Mouse (Mus musculus) heart, embryonic 15.5 days (tissue): Measurements from ENCODE around the gene Arid5b. TPM values are rescaled to one million over a fixed set of nuclear protein-coding genes. Genes with fewer than 3 reads are reported as not detected.

Experiments
- ATAC-seq: fragments of 200-750 bp; cut with Nextera tagmentation; replicated peaks from 2 replicates; pipeline ENCODE4 v1.8.0; 2017; ENCODE audit warnings: low read depth, moderate TSS enrichment; ENCODE audit not compliant: insufficient number of reproducible peaks, insufficient read depth, low FRiP score
- H3K27ac ChIP-seq: fragments of 300-500 bp; sonication (generic); 2 replicates; pipeline ENCODE4 v1.5.1; 2015; ENCODE audit warnings: mild to moderate bottlenecking, inconsistent platforms
- H3K27me3 ChIP-seq: fragments of 300-500 bp; sonication (generic); 2 replicates; pipeline ENCODE4 v1.6.1; 2015; ENCODE audit warnings: inconsistent platforms
- H3K36me3 ChIP-seq: fragments of 300-500 bp; sonication (generic); 2 replicates; pipeline ENCODE4 v1.6.1; 2015; ENCODE audit warnings: mild to moderate bottlenecking, inconsistent platforms
- H3K4me1 ChIP-seq: fragments of 300-500 bp; sonication (generic); replicated peaks from 2 replicates; pipeline ENCODE4 v1.6.1; 2015; ENCODE audit warnings: inconsistent platforms
- H3K4me2 ChIP-seq: fragments of 300-500 bp; sonication (generic); 2 replicates; pipeline ENCODE4 v1.6.1; 2015; ENCODE audit warnings: inconsistent platforms, mild to moderate bottlenecking, moderate library complexity
- H3K4me3 ChIP-seq: fragments of 300-500 bp; sonication (generic); 2 replicates; pipeline ENCODE4 v1.5.1; 2015; ENCODE audit warnings: mild to moderate bottlenecking, inconsistent platforms
- H3K9ac ChIP-seq: fragments of 300-500 bp; sonication (generic); 2 replicates; pipeline ENCODE4 v1.6.1; 2015; ENCODE audit warnings: mild to moderate bottlenecking, inconsistent platforms
- H3K9me3 ChIP-seq: fragments of 300-500 bp; sonication (generic); replicated peaks from 2 replicates; pipeline ENCODE4 v1.6.1; 2016; ENCODE audit warnings: inconsistent platforms
- WGBS: fragments of 180-500 bp; shearing (Covaris S2); methylation state at CpG from one replicate; pipeline ENCODE4 v1.1.7; 2015; ENCODE audit warnings: mixed read lengths; 5-methylcytosine and 5-hydroxymethylcytosine counted together
- polyA plus RNA-seq: library from polyadenylated mRNA; unstranded; fragments of >200 nt; fragmentation: Nextera tagmentation; extraction: Ambion mirVana; gene quantifications from 2 replicates; pipeline ENCODE4 v1.2.1, GENCODE M21; 2015

Arid5b gene
- polyA plus RNA-seq, 1 experiment from 2014 or later, result 21.5 TPM

DNA sequence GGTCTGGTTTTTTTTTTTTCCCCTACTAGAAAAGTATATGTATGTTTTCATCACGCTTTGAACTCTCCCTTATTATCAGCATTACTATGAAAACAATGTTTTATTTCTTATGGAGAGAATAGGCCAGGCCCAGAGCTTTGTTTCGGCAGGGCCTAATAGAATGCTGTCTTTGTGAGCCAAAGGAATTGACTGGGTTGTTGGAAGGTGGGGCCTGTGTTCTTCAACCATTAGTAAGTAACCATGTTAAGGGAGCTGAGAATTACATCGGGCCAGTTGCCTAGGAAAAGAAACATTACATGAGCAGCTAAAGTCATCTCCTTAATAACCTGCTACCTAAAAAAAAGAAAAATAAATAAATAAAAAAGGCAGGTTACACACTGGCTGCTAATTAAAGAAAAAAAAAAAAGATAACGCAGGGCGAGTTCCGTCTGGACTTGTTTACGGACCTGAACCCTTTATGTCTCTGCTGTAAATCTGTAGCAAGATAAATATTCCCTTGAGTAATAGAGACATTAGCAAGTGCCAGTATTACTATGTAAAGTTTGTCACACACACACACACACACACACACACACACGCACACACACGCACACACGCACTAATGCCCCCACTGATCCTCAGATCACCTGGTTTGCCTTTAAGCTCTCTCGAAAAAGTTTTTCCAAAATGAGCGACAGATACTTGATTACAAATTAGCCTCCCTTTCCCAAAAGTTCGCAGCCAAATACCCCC lies 47.7 kb downstream of the Arid5b start:
- H3K9ac ChIP-seq, result no peak overlapping the region
- H3K4me1 ChIP-seq, result peaks cover 22% of the 10 kb centered on the region
- ATAC-seq, result no peak
- no peaks in the 10 kb centered on the region for H3K9me3 ChIP-seq
- H3K27ac ChIP-seq, result no peak overlapping the region
- H3K27me3 ChIP-seq, result no peaks in the 10 kb centered on the region
- peak overlapping the region; percentile 24; the same call in 1 of the 2 replicates for H3K4me2 ChIP-seq
- H3K4me3 ChIP-seq, result no peak overlapping the region
- 68% methylated on average over 13 of the region's 13 CpGs for WGBS
- H3K36me3 ChIP-seq, result peaks cover 9% of the 10 kb centered on the region; the same call in 1 of the 2 replicates

DNA sequence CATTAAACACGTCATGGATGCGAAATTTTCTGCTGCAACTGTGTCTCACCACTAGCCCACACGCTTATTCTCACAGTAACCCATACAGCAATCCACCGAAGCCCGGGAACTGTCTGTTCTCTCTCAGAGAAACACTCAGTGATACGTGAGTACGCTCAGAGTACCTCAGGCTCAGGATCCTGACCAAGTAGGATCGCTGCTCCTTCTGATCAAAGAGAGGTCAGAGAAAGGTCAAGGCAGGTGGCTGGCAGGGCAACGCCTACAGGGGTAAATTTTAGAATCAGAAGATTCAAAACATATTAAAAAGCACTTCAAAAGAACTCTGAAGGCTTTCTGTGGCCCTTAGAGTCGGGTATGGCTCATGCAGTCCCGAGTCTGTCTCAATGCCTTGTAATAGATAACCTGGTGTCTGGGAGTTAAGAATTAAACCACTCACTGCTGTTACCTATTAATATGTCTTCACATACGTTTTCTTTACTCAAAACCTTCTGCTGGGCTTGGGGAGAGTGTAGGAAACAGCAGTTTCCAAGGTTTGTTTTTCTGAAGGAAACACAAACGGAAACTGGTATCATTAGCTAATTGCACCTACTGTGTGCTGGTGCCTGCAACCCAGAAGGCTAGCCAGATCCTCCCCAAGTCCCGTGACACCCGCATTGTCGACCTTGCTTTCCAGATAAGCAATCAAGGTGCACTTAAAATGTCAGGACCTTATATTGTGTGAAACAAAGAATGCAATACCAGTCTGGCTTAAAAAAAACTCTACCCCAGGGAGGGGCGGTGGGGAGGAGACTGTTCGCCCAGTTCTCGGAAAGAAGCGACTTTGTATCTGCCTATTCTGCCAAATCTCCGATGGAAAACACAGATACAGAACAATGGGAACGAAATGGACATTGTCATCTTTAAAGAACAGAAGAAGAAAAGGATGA lies 48.6 kb downstream of the Arid5b start:
- Histone ChIP-seq H3K4me3 (no peak overlapping the region), H3K4me1 (peaks cover 22% of the 10 kb centered on the region), H3K27me3 (no peaks in the 10 kb centered on the region), H3K36me3 (peaks cover 8% of the 10 kb centered on the region; the same call in 1 of the 2 replicates), H3K4me2 (no peak overlapping the region), H3K9me3 (no peaks in the 10 kb centered on the region), H3K9ac (no peak overlapping the region), H3K27ac (no peak overlapping the region)
- no peak for ATAC-seq
- WGBS, result 54% methylated on average over 22 of the region's 22 CpGs

DNA sequence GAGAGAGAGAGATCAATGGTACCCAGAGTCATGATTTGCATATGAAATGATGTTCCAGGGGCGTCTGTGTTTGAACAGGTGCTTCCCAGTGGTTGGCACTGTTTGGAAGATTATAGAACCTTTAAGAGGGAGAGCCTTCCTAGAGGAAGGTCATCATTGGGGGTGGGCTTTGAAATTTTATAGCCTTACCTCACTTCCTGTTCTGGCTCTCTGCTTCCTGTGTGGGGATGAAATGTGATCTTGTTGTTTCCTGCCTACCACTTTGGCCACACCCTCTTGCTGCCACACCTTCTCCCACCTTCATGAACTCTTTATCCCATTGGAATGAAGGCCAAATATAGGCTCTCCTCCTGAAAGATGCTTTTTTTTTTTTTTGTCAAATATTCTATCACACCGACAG lies 55.9 kb downstream of the Arid5b start:
- WGBS, result 84% methylated on average over 2 of the region's 2 CpGs
- Histone ChIP-seq H3K27ac (no peak overlapping the region), H3K4me1 (peaks cover 9% of the 10 kb centered on the region), H3K4me2 (no peak overlapping the region), H3K9ac (no peak overlapping the region), H3K27me3 (no peaks in the 10 kb centered on the region), H3K36me3 (peaks cover 3% of the 10 kb centered on the region; the same call in 1 of the 2 replicates), H3K4me3 (no peak overlapping the region), H3K9me3 (no peaks in the 10 kb centered on the region)
- no peak for ATAC-seq

DNA sequence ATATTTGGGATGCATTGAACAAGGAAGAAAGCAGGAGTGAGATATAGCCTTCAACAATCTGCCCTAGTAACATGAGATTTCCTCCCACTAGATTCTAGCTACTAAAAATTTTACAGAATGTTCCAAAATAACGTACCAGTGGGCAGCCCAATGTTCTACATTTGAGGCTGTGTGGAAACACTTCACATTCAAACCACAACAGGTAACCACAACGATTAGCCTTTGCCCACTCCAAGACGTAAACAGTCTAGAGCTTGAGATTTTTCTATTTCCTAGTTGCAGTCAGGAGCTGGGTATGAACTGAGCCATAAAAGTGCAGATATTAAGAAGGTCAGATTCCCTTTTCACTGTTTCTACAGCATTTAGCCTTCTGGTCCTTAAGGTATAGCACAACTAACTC lies 56.5 kb downstream of the Arid5b start:
- Histone ChIP-seq H3K27me3 (no peaks in the 10 kb centered on the region), H3K9ac (no peak overlapping the region), H3K4me3 (no peak overlapping the region), H3K36me3 (peaks cover 9% of the 10 kb centered on the region), H3K27ac (peak overlapping the region; percentile 42; the same call in 1 of the 2 replicates), H3K9me3 (peaks cover 6% of the 10 kb centered on the region; the same call in 1 of the 2 replicates), H3K4me1 (peaks cover 9% of the 10 kb centered on the region), H3K4me2 (no peak overlapping the region)
- 81% methylated on average over 3 of the region's 3 CpGs for WGBS
- ATAC-seq, result no peak

DNA sequence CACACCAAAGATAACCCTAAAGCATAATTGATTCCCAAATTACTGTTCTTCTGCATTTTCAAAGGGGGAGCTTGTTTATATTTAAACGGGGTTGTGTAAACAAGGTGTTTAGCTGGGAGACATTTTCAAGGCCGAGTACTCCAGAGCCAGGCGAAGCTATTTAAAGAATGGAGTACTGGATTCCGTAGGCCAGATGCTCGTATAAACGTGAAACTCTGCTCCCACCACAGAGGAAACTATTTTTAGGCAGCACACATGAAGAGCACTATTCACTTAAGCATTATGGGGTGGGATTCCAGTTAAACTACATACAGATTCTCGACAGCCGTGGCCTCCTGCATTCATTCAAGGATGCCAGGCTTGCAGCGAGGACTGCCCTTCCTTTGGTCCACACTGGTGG lies 59.2 kb downstream of the Arid5b start:
- Histone ChIP-seq H3K36me3 (peaks cover 21% of the 10 kb centered on the region), H3K4me1 (peaks cover 9% of the 10 kb centered on the region), H3K9ac (no peak overlapping the region), H3K9me3 (peaks cover 7% of the 10 kb centered on the region; the same call in 1 of the 2 replicates), H3K4me3 (no peak overlapping the region), H3K4me2 (peak overlapping the region; percentile 37; the same call in 1 of the 2 replicates), H3K27me3 (no peaks in the 10 kb centered on the region), H3K27ac (peak overlapping the region; percentile 82)
- 33% methylated on average over 9 of the region's 9 CpGs for WGBS
- ATAC-seq, result peak; percentile 70; the same call in 1 of the 2 replicates

DNA sequence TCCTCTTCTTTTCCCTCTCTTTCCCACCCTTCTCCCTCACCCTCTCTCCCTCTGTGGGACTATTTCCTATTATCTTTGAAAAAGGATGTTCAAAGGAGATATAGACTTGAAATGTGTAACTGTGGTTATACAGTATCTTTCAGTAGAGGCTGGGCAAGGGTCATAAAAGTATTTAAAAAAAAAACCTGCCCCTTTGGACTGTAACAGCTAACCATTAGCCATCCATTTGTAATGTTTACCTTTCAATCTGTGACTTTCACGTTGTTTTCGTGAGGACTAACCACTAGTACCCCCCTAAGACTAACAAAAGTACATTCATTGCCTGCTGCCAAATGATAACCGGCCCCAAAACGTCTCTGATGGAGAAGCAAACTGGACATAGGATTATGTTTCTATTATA lies 59.9 kb downstream of the Arid5b start:
- no peak for ATAC-seq
- Histone ChIP-seq H3K9me3 (peaks cover 7% of the 10 kb centered on the region; the same call in 1 of the 2 replicates), H3K4me1 (peaks cover 9% of the 10 kb centered on the region), H3K36me3 (peaks cover 21% of the 10 kb centered on the region), H3K27me3 (no peaks in the 10 kb centered on the region), H3K9ac (no peak overlapping the region), H3K4me2 (no peak overlapping the region), H3K27ac (peak overlapping the region; percentile 82), H3K4me3 (no peak overlapping the region)
- 70% methylated on average over 4 of the region's 4 CpGs for WGBS

DNA sequence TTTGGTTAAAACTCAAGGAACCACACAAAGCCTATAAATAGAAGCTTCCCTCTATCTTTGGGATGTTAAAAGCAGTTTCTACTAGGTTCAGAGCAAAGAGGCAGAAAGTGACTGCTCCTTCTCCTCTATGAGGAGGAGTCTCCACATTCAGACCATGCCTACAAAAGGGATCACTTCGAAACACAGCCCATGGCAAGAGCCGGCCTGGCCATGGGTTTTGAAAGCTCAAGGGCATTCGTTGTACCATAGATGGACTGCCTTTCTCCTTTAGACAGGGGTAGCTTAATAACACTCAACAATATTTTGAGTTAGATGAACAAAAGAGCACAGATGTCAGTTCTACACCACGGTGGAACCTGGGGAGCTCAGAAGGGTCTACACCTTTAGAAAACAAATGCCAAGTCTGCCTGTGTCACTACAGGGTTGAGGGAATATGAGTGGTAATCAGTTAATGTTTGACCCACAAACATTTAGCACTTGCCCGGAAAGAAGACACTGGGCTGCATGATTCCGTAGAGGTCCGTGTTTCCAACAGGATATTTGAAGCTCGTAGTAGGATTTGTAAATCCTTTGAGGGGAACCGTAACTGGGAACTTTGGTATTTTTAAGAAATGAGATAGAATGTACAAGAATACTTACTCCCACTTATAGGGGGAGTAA lies 63.6 kb downstream of the Arid5b start:
- Histone ChIP-seq H3K36me3 (peaks cover 21% of the 10 kb centered on the region), H3K9ac (no peak overlapping the region), H3K4me1 (peaks cover 20% of the 10 kb centered on the region), H3K4me2 (no peak overlapping the region), H3K27ac (no peak overlapping the region), H3K9me3 (peaks cover 7% of the 10 kb centered on the region; the same call in 1 of the 2 replicates), H3K4me3 (no peak overlapping the region), H3K27me3 (no peaks in the 10 kb centered on the region)
- ATAC-seq, result no peak
- 90% methylated on average over 9 of the region's 9 CpGs for WGBS

DNA sequence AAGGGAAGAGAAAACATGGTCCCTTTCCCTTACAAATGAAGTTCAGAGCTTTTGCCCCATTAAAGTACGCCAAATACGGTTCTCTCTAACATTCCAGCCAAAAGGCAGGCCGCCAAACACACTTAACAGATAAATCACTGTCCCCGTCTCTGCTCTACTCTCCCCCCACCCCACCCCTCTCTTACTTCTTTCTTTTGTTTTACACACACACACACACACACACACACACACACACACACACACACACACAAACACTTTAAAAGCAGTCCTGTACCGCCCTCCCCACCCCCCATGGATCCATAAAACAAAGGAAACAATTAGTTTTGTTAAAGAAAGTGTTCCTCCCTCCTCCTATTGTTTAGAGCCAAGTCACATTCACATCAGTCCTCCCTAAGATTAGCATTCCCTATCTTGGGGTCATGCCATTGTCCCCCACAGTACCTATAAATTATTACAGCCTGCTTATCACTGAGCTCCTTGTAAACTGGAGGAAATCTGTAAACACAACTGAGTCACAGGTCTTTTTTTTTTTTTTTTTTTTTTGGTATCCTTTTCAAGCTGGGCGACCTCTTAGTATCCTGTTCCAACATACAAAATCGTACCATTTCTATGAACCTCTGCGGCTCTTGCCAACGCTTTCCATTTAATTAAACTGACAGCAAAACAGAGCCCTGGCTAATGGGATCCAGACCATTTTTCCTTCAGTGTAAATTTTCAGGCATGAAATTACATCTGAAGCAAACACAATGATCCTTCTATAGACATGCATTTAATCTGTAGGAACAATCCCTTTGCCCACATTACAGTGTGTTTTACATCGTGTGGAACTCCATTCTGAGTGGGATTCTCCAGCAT lies 66.3 kb downstream of the Arid5b start:
- 41% methylated on average over 10 of the region's 10 CpGs for WGBS
- H3K36me3 ChIP-seq, result peaks cover 14% of the 10 kb centered on the region
- no peak overlapping the region for H3K4me3 ChIP-seq
- no peaks in the 10 kb centered on the region for H3K27me3 ChIP-seq
- H3K27ac ChIP-seq, result peak overlapping the region; percentile 42
- H3K4me1 ChIP-seq, result peaks cover 23% of the 10 kb centered on the region
- ATAC-seq, result no peak
- H3K9ac ChIP-seq, result no peak overlapping the region
- peaks cover 4% of the 10 kb centered on the region; the same call in 1 of the 2 replicates for H3K9me3 ChIP-seq
- no peak overlapping the region for H3K4me2 ChIP-seq

DNA sequence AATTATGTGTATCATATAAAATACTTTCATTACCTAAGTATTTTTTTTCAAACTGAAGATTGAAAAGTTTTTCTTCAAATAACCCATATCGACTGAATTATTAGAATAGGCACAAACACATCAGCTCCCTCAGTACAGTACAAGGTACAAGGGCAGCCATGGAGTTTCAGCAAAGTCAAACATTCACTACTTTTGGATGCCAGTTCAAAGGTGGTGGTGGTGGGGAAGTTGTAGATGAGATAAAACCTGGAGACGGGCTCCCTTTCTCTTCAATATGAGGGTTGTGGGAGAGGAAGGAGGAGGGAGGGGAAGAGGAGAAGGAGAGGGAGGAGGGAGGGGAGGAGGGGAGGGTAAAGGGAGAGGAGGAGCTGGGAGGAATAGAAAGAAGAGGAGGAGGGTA lies 67.0 kb downstream of the Arid5b start:
- Histone ChIP-seq H3K4me3 (no peak overlapping the region), H3K36me3 (peaks cover 8% of the 10 kb centered on the region), H3K27me3 (no peaks in the 10 kb centered on the region), H3K4me1 (peaks cover 23% of the 10 kb centered on the region), H3K4me2 (no peak overlapping the region), H3K9me3 (no peaks in the 10 kb centered on the region), H3K27ac (peak overlapping the region; percentile 42; the same call in 1 of the 2 replicates), H3K9ac (no peak overlapping the region)
- 58% methylated on average over 2 of the region's 2 CpGs for WGBS
- ATAC-seq, result no peak

DNA sequence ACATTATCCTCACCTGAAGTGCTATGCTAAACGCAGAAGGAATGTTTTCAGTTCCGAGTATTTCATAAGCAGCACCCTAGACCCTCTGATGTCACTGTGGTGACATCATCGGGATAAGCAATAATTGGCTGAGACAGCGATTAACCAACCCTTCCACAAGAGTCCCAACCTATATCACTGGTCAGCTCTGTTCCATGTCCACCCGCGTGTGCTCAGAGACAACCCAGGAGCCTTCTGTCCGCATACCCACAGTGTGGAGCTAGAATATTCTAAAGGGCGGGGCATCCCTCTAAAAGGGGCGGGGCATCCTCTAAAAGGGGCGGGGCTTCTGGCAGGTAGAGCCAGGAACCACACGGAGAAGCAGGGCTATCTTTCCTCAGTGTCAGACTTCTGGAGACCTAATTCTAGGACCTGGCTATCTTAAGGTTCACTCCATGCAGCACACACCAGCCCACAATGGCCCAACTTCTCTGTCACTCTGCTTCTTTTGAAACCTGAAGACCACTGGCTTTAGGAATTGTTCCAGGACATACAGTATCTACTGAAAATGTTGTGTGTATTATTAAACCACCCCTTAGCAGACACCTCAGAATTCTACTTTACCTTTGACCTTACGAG lies 68.4 kb downstream of the Arid5b start:
- Histone ChIP-seq H3K27me3 (no peaks in the 10 kb centered on the region), H3K27ac (no peak overlapping the region), H3K4me3 (no peak overlapping the region), H3K9me3 (no peaks in the 10 kb centered on the region), H3K36me3 (no peaks in the 10 kb centered on the region), H3K4me2 (no peak overlapping the region), H3K4me1 (peaks cover 23% of the 10 kb centered on the region), H3K9ac (no peak overlapping the region)
- ATAC-seq, result no peak
- 84% methylated on average over 12 of the region's 12 CpGs for WGBS
